Mouse (Mus musculus): ENCODE data around the gene Tekt1. TPM values are rescaled to one million over a fixed set of nuclear protein-coding genes. Genes with fewer than 3 reads are reported as not detected.

Gene Tekt1
- under 1 TPM; 0.51 to 0.62 TPM for total RNA-seq (2021)
- long read RNA-seq, experiment 1, partial matches to known transcripts: 0 of 1 reads
- long read RNA-seq, experiment 1, other reads (novel, unspliced or antisense): 0 of 1 reads
- long read RNA-seq, experiment 2, partial matches to known transcripts: 1 of 1 reads
- long read RNA-seq, experiment 2, other reads (novel, unspliced or antisense): 0 of 1 reads

GRCm38 (mm10) chr11:72362347-72362741 is at the start of gene Tekt1:
Gene Tekt1, minus strand, starts transcription at chr11:72362442.
- DNase-seq (ENCODE audit: low spot score in 2 of 2): no peak

GRCm38 (mm10) chr11:72411945-72412344 is 49.7 kb upstream of the Tekt1 start:
- no peak for DNase-seq (ENCODE audit: low spot score in 2 of 2)

DNA sequence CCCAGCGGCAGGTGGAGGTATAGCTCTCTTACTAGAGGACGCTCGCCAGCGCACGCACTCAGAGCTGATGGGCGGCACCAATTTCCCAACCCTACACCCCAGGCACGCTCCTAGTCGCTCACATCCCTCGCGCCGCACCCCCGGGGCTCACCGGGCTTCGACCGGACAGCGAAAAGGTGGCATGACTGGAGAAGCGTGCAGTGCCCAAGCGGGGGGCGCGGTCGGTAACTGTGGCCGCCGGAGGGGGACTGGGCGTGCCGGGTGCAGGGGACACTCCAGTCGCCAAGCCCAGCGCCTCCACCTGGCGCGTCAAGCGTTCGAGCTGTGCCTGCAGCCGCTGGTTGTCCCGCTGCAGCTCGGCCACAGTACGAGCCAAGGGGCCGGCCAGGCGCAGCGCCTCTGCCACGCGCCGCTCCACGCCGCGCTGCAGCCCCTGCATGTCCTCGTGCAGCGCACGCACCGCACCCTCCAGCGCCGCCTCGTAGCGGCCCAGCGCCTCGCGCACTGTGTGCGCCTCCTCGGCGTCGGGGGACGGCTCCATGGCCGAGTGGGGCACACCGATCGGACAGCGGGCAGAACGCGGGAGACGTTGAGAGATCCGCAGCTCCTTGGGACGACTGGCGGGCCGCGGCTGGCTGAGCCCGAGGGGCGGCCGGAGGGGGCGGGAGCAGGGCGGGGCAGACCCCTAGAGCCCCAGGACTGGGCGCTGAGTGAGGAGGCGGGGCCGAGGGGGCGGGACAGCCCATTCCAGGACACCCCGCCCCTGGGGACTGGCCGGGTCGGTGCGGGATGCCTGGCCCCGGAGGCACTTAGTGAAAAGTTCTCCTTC is 49.1 kb upstream of the Tekt1 start, which contains the start of gene Smtnl2:
Gene Smtnl2 (minus strand): TSS at position 621 of the 829 bp plus-strand sequence.
- peak; percentile 67 to 75 for DNase-seq (ENCODE audit: low spot score in 2 of 2)

- no peak for DNase-seq (ENCODE audit: low spot score in 2 of 2)
Observed at GRCm38 (mm10) chr11:72410521-72411092, 48.4 kb upstream of the Tekt1 start.

DNA sequence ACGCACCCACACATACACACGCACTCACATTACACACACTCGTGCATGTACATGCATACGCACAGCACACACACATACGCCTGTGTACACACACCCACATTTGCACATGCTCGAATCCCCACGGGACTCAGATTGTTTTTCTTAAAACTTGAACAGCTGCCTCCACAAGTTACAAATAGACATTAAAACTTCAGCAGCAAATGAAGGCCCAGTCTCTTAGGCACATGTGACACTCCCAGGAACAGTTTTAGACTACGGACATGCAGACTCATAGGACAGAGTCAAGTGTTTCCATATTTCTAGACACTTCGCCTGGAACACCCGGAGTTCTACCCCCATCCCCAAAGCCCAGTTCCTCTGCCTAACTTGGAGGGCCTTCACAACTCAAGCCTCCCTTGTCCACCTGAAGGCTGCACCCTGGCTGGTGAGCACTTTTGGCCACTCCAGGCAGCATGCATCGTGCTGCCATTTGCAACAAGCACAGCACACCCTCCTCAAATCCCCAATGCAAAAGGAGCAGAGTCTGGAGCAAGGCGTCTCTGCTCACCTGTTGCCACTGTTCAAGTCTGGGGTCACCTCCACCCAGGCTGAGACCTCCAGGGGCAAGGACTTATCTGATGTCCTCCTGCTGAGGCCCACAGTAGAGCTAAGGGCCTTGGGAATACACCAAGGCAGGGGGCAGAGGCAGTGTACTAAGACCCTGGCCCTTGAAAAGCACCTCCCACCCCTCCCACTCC is 47.6 kb upstream of the Tekt1 start:
- no peak for DNase-seq (ENCODE audit: low spot score in 2 of 2)

- no peak for DNase-seq (ENCODE audit: low spot score in 2 of 2)
Observed at GRCm38 (mm10) chr11:72408451-72409170, 46.4 kb upstream of the Tekt1 start.

DNA sequence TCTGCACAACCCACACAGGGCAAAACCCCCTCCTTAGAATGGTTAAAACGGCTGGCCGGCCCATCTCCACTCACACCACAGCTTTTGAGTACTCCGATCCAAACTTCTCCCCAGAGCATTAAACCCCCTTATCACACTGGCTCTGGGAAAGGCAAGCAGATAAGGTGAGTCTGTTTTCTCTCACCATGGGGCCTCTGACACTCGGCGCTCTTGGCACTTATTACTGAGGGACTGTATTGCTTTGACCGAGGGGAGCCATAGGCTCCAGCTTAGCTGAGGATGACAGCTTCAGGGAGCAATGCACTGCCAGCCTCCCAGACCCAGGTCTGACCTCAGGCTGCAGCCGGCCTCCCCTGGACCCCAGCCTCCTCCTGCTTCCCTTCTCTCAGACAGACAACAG is 45.3 kb upstream of the Tekt1 start:
- DNase-seq (ENCODE audit: low spot score in 2 of 2): no peak

DNA sequence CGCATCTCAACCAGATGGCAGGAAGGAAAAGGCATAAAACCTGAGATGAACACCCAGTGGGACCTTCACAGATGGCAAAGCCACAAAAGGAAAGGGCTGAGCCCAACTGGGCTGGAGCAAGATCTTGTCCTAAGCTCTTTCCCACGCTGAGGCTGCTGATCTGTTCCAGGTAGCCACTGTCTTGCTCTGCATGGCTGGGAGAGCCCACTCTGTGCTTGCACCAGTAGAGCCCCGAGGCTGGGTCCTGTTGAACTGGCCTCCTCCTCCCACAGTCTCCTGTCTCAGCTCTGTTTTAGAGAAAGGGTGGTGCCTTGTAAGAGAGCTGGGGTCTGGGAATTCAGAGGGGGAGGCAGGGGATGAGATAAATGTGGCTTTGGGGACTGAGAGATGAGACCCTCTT is 44.8 kb upstream of the Tekt1 start:
- DNase-seq (ENCODE audit: low spot score in 2 of 2): no peak

- no peak for DNase-seq (ENCODE audit: low spot score in 2 of 2)
Observed at GRCm38 (mm10) chr11:72406079-72406675, 43.9 kb upstream of the Tekt1 start.

- no peak for DNase-seq (ENCODE audit: low spot score in 2 of 2)
Observed at GRCm38 (mm10) chr11:72405532-72405931, 43.3 kb upstream of the Tekt1 start.

GRCm38 (mm10) chr11:72402969-72403368 is 40.7 kb upstream of the Tekt1 start:
- DNase-seq (ENCODE audit: low spot score in 2 of 2): no peak

DNA sequence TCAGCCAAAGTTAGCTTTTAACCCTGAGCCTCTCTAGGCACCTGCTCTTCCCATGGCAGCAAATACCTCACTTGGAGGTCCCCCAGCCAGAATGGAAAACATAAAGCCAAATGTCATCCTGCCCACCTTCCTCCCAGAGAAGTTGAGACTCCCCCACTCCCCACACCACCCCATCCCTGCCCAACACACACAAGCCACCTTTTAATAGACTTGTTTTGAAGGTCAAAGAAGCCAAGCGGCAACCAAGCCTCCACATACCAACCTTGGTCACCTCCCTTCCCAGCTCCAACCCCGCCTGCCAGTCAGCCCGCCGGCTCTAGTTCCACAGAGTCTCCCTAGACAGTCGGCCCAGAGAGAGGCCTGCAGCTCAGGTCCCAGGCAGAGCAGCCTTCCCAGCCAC is 39.8 kb upstream of the Tekt1 start:
- no peak for DNase-seq (ENCODE audit: low spot score in 2 of 2)

- DNase-seq (ENCODE audit: low spot score in 2 of 2): no peak
Observed at GRCm38 (mm10) chr11:72401068-72401467, 38.8 kb upstream of the Tekt1 start.

- DNase-seq (ENCODE audit: low spot score in 2 of 2): no peak
Observed at GRCm38 (mm10) chr11:72397811-72398525, 35.7 kb upstream of the Tekt1 start.

DNA sequence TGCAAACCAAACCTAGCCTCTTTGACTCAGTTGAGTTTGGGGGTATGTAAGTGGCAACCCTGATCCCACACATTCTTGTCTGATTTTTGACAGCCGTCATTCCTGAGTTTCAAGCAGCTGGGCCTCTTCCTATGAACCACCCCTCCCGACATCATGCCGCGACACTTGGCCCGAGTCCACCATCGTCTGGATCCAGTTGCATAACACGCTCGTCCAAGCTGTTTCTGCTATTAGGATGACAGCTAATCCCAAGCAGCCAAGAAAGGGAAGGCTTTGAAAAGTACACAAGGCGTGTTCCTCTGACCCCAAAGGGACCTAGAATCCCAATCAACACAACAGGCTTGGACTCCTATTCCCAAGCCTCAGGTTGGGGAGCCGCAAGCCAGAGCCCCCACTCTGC is 34.8 kb upstream of the Tekt1 start:
- no peak for DNase-seq (ENCODE audit: low spot score in 2 of 2)

DNA sequence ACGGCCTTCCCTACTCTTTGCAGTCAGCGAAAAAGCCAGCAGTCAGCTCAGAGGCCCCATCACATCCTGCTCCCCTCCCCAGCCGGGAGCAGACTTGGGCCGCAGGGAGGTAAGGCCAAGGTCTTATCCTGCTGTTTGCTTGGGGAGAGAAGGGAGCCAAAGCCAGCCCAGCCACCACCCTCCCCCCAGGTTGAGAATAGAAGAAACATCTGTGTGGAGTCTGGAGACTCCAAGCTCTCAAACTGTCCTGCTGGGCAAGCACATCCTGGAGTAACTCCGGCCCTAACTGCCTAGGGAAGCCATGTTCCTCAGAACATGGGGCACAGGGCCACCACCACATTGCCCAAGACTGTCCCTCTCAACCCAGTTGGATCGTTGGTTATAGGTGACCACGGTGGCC is 34.4 kb upstream of the Tekt1 start:
- no peak for DNase-seq (ENCODE audit: low spot score in 2 of 2)

GRCm38 (mm10) chr11:72395652-72396051 is 33.4 kb upstream of the Tekt1 start:
- no peak for DNase-seq (ENCODE audit: low spot score in 2 of 2)

DNA sequence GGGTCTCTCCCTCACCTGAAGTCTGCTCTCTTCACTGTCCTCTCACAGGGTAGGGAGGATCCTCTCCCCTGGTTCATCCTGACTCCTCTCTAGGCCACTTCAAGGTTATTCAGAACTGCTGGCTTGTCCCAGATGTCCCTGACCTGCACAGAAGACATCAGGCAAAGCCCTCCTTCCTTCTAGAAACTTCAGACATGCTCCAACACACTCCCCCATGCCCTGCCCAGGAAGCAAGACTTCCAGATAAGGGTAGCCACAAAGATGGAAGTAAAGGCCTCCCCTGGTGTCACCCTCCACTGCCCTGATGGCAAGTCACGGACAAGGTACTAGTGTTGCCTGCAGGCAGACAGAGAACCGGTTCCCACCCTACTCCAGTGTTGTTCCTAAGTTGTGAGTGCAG is 32.5 kb upstream of the Tekt1 start:
- no peak for DNase-seq (ENCODE audit: low spot score in 2 of 2)

- peak in 1 of 2 experiments; percentile 22 for DNase-seq (ENCODE audit: low spot score in 2 of 2)
Observed at GRCm38 (mm10) chr11:72393669-72394068, 31.4 kb upstream of the Tekt1 start.

DNA sequence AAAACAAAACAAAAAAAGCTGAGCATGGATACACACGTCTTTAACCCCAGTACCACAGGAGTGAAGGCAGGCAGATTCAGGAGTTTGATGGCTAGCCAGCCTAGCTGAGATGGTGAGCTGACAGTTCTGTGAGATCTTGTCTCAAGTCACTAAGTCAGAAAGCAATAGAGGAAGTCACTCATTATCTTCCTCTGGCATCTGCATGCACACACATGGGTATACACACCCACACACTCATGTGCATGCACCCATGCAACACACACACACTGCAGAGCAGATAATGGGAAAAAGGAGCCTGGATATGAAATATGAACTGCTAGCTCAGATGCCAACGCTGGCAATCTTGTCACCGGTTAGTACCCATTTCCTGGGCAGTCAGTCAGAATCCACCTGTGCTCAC is 31.0 kb upstream of the Tekt1 start:
- DNase-seq (ENCODE audit: low spot score in 2 of 2): no peak

Measured in adrenal gland, postnatal 4 days (tissue).